In the genomic region with DNA sequence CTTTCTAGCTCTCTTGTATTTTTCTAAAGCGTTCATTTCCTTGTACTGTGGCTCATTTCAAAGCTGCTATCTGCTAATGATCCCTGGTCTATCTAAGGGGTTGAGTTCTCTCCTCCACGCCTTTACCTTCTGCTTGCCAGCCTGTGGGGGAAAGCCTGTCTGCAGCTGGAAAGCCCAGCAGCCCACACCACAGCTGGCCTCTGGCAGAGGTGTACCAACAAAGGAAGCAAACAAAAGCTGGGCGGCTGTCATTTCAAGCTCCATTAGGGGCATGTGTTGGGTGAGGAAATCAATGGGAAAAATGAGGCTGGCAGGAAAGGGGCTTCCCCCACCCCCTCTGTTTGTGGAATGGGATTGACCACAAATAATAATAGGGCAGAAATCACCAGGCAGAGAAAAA, we compare ENCODE assay signal across 20 mouse cellular contexts. TPM values are rescaled to one million over a fixed set of nuclear protein-coding genes. Genes with fewer than 3 reads are reported as not detected.
DNase-seq lines count a peak whose midpoint lies in the region; ATAC-seq and TF ChIP-seq lines count a peak whose summit lies in the region.
"Had no signal": no experiment of that assay in that cellular context is flagged by ENCODE, and none has a peak within 500 bp of the region (broad histone marks: within the 10 kb centered on the region; RNA-seq: fewer than 3 reads in every experiment).

No protein-coding gene starts in this region.

- 42% methylated on average over 3 of the region's 3 CpGs for WGBS in forebrain, embryonic 13.5 days
- 52% methylated on average over 3 of the region's 3 CpGs for WGBS in forebrain, embryonic 10.5 days
- WGBS in hindbrain, embryonic 13.5 days, result 31% methylated on average over 3 of the region's 3 CpGs
- WGBS in hindbrain, embryonic 16.5 days, result 37% methylated on average over 3 of the region's 3 CpGs
- 51% methylated on average over 3 of the region's 3 CpGs for WGBS in midbrain, embryonic 13.5 days
- 46% methylated on average over 3 of the region's 3 CpGs for WGBS in midbrain, embryonic 14.5 days
- WGBS in lung, adult 2 months, result 70% methylated on average over 3 of the region's 3 CpGs

- H3K4me1 ChIP-seq in forebrain, embryonic 13.5 days, result peaks cover 7% of the 10 kb centered on the region; the same call in 1 of the 2 replicates
- peaks cover 22% of the 10 kb centered on the region for H3K4me1 ChIP-seq in forebrain, embryonic 10.5 days
- H3K4me1 ChIP-seq in hindbrain, embryonic 13.5 days (replicated peaks), result peaks cover 10% of the 10 kb centered on the region; the same call in 1 of the 2 replicates
- H3K4me1 ChIP-seq in hindbrain, embryonic 16.5 days (ENCODE audit: control insufficient read depth, insufficient read depth, low read depth, low read length), result no peaks in the 10 kb centered on the region; the same call in 1 of the 2 replicates
- peaks cover 12% of the 10 kb centered on the region for H3K4me1 ChIP-seq in midbrain, embryonic 13.5 days (replicated peaks)
- peaks cover 10% of the 10 kb centered on the region for H3K4me1 ChIP-seq in midbrain, embryonic 14.5 days (ENCODE audit: control insufficient read depth, insufficient read depth, low read length)
- no peaks in the 10 kb centered on the region for H3K4me1 ChIP-seq in lung, adult 2 months (ENCODE audit: control insufficient read depth, insufficient read depth, low read length)

- no peaks in the 10 kb centered on the region for H3K9me3 ChIP-seq in forebrain, embryonic 13.5 days (replicated peaks)
- H3K9me3 ChIP-seq in forebrain, embryonic 10.5 days, result no peaks in the 10 kb centered on the region
- H3K9me3 ChIP-seq in hindbrain, embryonic 13.5 days, result no peaks in the 10 kb centered on the region
- H3K9me3 ChIP-seq in hindbrain, embryonic 16.5 days (ENCODE audit: control insufficient read depth, low read length), result no peaks in the 10 kb centered on the region
- no peaks in the 10 kb centered on the region for H3K9me3 ChIP-seq in midbrain, embryonic 13.5 days
- H3K9me3 ChIP-seq in midbrain, embryonic 14.5 days (ENCODE audit: control insufficient read depth, low read length), result no peaks in the 10 kb centered on the region

- no peaks in the 10 kb centered on the region for H3K36me3 ChIP-seq in forebrain, embryonic 13.5 days (ENCODE audit: poor library complexity, severe bottlenecking)
- no peaks in the 10 kb centered on the region for H3K36me3 ChIP-seq in forebrain, embryonic 10.5 days (replicated peaks)
- no peaks in the 10 kb centered on the region for H3K36me3 ChIP-seq in hindbrain, embryonic 13.5 days
- no peaks in the 10 kb centered on the region for H3K36me3 ChIP-seq in hindbrain, embryonic 16.5 days (ENCODE audit: control insufficient read depth, insufficient read depth, low read length)
- H3K36me3 ChIP-seq in midbrain, embryonic 13.5 days, result no peaks in the 10 kb centered on the region
- H3K36me3 ChIP-seq in midbrain, embryonic 14.5 days (ENCODE audit: control insufficient read depth, insufficient read depth, low read length), result no peaks in the 10 kb centered on the region
- H3K36me3 ChIP-seq: G1E had no signal

- H3K27ac ChIP-seq in forebrain, embryonic 13.5 days, result no peak overlapping the region
- no peak overlapping the region for H3K27ac ChIP-seq in forebrain, embryonic 10.5 days
- 0 out of 2 replicates have a peak overlapping the region, but pooled peaks have one; percentile 25 for H3K27ac ChIP-seq in hindbrain, embryonic 13.5 days
- H3K27ac ChIP-seq in hindbrain, embryonic 16.5 days (ENCODE audit: low read depth, low read length), result no peak overlapping the region
- H3K27ac ChIP-seq in midbrain, embryonic 13.5 days, result no peak overlapping the region
- no peak overlapping the region for H3K27ac ChIP-seq in midbrain, embryonic 14.5 days (replicated peaks; ENCODE audit: low read depth, low read length)
- H3K27ac ChIP-seq: gastrocnemius, adult 2 months had no signal

- H3K9ac ChIP-seq in forebrain, embryonic 13.5 days, result no peak overlapping the region
- H3K9ac ChIP-seq in hindbrain, embryonic 13.5 days, result no peak overlapping the region
- no peak overlapping the region for H3K9ac ChIP-seq in hindbrain, embryonic 16.5 days (ENCODE audit: low read depth, low read length)
- no peak overlapping the region for H3K9ac ChIP-seq in midbrain, embryonic 13.5 days (replicated peaks)
- no peak overlapping the region for H3K9ac ChIP-seq in midbrain, embryonic 14.5 days (replicated peaks; ENCODE audit: low read length)
- H3K9ac ChIP-seq: forebrain, postnatal 0 days had no signal

- ATAC-seq in forebrain, embryonic 13.5 days, result 0 out of 2 replicates have a peak, but pooled peaks have one; percentile 16
- ATAC-seq in hindbrain, embryonic 13.5 days (ENCODE audit: low FRiP score), result peak; percentile 52; the same call in 1 of the 2 replicates
- ATAC-seq in hindbrain, embryonic 16.5 days, result no peak
- peak; percentile 34; the same call in 1 of the 2 replicates for ATAC-seq in midbrain, embryonic 13.5 days
- no peak for ATAC-seq in midbrain, embryonic 14.5 days (ENCODE audit: low FRiP score, low TSS enrichment)
- ATAC-seq: Patski had no signal

- H3K4me3 ChIP-seq in forebrain, embryonic 13.5 days, result no peak overlapping the region
- H3K4me3 ChIP-seq in forebrain, embryonic 10.5 days, result no peak overlapping the region
- no peak overlapping the region for H3K4me3 ChIP-seq in hindbrain, embryonic 13.5 days
- H3K4me3 ChIP-seq in hindbrain, embryonic 16.5 days (ENCODE audit: low read length), result no peak overlapping the region
- H3K4me3 ChIP-seq in midbrain, embryonic 13.5 days (replicated peaks), result no peak overlapping the region
- H3K4me3 ChIP-seq in midbrain, embryonic 14.5 days (replicated peaks; ENCODE audit: low read depth, low read length), result no peak overlapping the region
- no peak overlapping the region for H3K4me3 ChIP-seq in lung, adult 2 months (replicated peaks; ENCODE audit: extremely low read depth, low read depth, low read length)
- H3K4me3 ChIP-seq: gastrocnemius, adult 2 months had no signal

- no peak for TF ChIP-seq CTCF in lung, adult 2 months (IDR thresholded peaks at IDR 0.05; ENCODE audit: insufficient read depth, low read length)

- no peak for DNase-seq in forebrain, embryonic 10.5 days (ENCODE audit: extremely low spot score, low spot score)
- no peak for DNase-seq in midbrain, embryonic 14.5 days
- DNase-seq in lung, adult 2 months, result no peak
- DNase-seq: adrenal gland, postnatal 10 days; adrenal gland, postnatal 36 days; B cell, adult 2 months; cerebellum, adult 18-20 months; cerebellum, adult 9-10 months; cerebellum, postnatal 14 days; forebrain, postnatal 0 days; gastrocnemius, adult 2 months; gastrocnemius, postnatal 14 days; heart, adult 11 months had no signal

- H3K27me3 ChIP-seq in forebrain, embryonic 13.5 days, result 0 out of 2 replicates have a peak, but pooled peaks cover 4% of the 10 kb centered on the region
- H3K27me3 ChIP-seq in forebrain, embryonic 10.5 days (ENCODE audit: poor library complexity, severe bottlenecking), result peaks cover 26% of the 10 kb centered on the region; the same call in 1 of the 2 replicates
- H3K27me3 ChIP-seq in hindbrain, embryonic 13.5 days, result no peaks in the 10 kb centered on the region
- H3K27me3 ChIP-seq in hindbrain, embryonic 16.5 days (replicated peaks; ENCODE audit: control insufficient read depth, insufficient read depth, low read length), result no peaks in the 10 kb centered on the region
- H3K27me3 ChIP-seq in midbrain, embryonic 13.5 days, result peaks cover 4% of the 10 kb centered on the region
- H3K27me3 ChIP-seq in midbrain, embryonic 14.5 days (ENCODE audit: control insufficient read depth, insufficient read depth, low read length), result no peaks in the 10 kb centered on the region

- no peak for TF ChIP-seq POLR2A in lung, adult 2 months (IDR thresholded peaks at IDR 0.05; ENCODE audit: borderline replicate concordance, extremely low read depth, low read depth, low read length)

- H3K4me2 ChIP-seq in forebrain, embryonic 13.5 days, result no peak overlapping the region
- no peak overlapping the region for H3K4me2 ChIP-seq in hindbrain, embryonic 13.5 days
- no peak overlapping the region for H3K4me2 ChIP-seq in hindbrain, embryonic 16.5 days (ENCODE audit: low read length)
- H3K4me2 ChIP-seq in midbrain, embryonic 13.5 days (replicated peaks), result no peak overlapping the region
- no peak overlapping the region for H3K4me2 ChIP-seq in midbrain, embryonic 14.5 days (ENCODE audit: low read length)
- H3K4me2 ChIP-seq: heart, embryonic 11.5 days had no signal

RNA-seq across cellular contexts. Expression of a gene that starts 10.7 kb away (rescaled TPM):
- polyA plus RNA-seq in forebrain, embryonic 13.5 days (2015; fragmentation: Nextera tagmentation; extraction: Ambion mirVana), result 53.2 and 58.8 TPM in 2 replicates
- polyA plus RNA-seq in forebrain, embryonic 10.5 days (2016; fragmentation: Nextera tagmentation; extraction: Ambion mirVana), result 11.4 and 12.4 TPM in 2 replicates
- 81.7 and 84.5 TPM in 2 replicates for polyA plus RNA-seq in hindbrain, embryonic 13.5 days (2015; fragmentation: Nextera tagmentation; extraction: Ambion mirVana)
- polyA plus RNA-seq in hindbrain, embryonic 16.5 days (2015; fragmentation: Nextera tagmentation; extraction: Ambion mirVana), result 67.8 and 96.2 TPM in 2 replicates
- polyA plus RNA-seq in midbrain, embryonic 13.5 days (2015; fragmentation: Nextera tagmentation; extraction: Ambion mirVana), result 81.0 and 85.6 TPM in 2 replicates
- 109 and 127 TPM in 2 replicates for polyA plus RNA-seq in midbrain, embryonic 14.5 days (2014; fragmentation: Nextera tagmentation; extraction: Ambion mirVana)
- 6.2 and 7.8 TPM in 2 replicates for polyA plus RNA-seq in lung, adult 2 months (2012; rRNA removed)
- polyA plus RNA-seq: G1E had no signal

Comparison
In these comparisons a context has a peak if more than half of its experiments do, and no peak if none do; other contexts are left out.
1. ATAC-seq: peak in forebrain, embryonic 13.5 days (single experiment), hindbrain, embryonic 13.5 days (single experiment) and midbrain, embryonic 13.5 days (single experiment); none in hindbrain, embryonic 16.5 days (single experiment) and midbrain, embryonic 14.5 days (single experiment).